Mouse (Mus musculus) neural tube, embryonic 10.5 days (tissue): ENCODE measurements around the gene Brd1.
"Not testable (repeated sequence)": the region's sequence is repeated elsewhere in the genome, so short reads cannot be mapped to it uniquely, and the experiment has no call there.

ENCODE experiments used
- DNase-seq: peaks from one replicate; pipeline ENCODE4 v3.0.0-alpha.2; 2017; ENCODE audit warnings: low spot score; ENCODE audit errors: extremely low spot score

The Brd1 gene

DNA sequence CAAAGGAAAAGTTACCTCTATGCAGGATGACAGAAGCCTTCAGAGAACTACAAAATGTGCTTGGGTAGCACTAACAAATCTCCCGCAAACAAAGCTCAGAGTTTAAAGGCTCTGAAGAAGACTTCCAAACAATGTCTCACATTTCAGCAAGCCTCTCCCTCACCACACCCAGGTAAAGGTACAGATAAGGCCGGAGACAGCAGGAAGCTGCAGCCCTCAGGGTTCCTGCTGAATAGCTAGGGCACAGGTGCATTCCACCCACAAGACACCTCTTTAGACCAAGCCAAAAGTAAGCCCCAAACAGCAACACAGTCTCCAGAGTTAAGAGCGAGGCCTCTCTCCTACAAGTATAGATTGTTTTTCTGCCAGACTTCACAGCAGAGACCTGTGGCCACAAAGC lies 3.3 kb downstream of the Brd1 start:
- DNase-seq, result no peak

DNA sequence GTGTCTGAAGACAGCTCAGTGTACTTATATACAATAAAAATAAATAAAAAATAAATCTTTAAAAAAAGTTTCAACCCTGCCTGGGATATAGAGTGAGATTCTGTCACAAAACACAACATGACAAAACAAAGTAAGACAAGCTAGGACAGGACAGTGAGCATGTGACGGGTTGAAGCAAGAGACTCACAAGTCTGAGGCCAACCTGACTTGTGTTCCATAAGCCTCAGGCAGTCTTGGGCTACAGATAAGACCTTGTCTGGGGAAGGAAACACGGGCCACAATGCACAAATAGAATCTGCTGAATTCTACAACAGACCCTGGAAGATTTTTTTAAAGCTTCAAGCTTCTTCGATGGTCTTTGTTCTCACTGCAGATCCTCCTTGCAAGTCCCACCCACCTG lies 6.8 kb downstream of the Brd1 start:
- DNase-seq, result no peak

DNA sequence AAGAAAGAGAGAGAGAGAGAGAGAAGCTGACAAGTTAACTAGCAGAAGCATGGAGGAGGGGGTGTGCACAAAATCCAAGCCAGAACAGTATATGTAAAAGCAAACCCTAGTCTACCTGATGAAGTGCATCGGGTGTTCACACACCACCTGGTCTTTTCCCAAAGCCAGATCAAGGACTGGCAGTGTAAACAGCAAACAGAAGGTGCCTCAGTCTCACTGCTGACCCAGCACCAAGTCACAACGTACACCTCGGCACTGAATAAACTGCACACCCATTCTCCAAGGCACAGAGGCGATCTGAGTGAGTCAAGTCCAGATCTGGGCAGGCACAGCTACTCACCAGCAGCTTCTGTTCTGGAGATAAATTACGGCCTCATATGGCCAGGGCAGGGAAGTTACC lies 9.0 kb downstream of the Brd1 start:
- no peak for DNase-seq

DNA sequence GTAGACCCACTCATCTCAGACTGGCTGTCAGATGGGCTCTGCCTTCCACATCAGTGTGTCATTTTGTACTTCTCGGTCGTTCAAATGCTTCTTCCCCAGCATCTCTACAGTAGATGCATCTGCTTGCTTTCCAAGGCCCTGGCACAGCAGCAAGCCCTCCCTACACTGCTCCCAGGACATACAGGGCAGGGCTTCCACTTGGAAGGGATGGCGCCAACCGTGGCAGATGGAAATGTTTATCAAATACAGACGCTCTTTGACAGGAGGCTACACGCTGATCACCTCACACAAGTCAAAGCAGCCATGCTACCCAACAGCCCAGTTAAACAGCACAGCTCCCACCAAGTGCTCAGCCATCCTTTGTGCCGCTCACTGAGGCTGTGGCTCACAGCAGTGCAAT lies 9.7 kb downstream of the Brd1 start:
- no peak for DNase-seq

DNA sequence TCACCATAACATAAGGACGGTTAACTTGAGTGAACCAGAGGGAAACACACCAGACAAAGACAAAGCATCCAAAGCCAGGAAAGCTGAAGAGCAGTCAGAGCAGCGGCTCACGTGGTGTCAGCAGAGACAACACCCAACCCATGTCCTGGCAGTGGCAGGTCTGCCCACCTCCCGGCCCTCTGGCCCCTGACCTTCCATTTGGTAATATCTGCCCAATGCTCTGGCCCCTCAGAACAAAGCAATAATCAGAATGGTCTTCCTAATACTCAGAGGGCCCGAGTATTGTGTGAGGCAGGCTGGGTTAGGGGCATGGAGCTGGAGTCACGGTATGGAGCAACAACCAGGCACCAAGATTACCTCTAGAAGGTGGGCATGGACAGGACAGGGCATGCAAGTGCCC lies 10.8 kb downstream of the Brd1 start:
- DNase-seq, result no peak

DNA sequence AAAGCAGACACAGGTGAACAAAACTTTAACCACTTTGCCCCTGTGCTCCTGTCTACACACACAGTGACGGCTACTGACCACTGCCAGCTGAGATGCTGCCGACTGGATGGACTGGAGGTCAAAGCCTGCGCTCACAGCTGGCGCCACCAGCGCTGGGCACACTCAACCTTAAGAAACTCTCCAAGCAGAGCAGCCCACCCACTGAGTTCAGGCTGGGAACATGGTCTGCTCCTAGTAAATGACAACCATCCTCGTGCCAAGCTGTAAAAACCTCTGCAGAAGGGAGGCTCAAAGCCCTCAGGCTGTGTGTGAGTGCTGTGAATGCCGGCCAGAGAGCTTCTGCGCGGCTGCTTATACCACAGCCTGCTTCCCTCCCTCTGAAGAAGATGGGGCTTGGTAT lies 16.8 kb downstream of the Brd1 start:
- DNase-seq, result no peak

DNA sequence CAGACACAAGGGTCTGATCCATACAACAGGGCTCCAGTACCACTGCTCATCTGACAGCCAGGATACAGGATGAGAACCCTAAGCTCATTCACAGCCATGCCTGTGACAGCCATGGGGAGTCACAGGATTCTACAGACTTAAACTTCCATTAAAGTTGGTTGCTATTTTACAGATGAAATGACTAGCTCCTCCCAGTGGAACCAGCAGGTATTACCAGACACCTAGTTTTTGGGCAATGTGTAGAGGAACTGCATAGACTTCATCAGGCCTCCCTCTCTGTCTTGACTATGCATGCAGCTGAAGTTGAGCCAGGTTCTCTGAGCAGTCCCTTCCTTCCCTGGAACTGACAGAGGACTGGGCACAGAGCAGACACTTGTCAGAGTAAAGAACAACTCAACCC lies 17.7 kb downstream of the Brd1 start:
- no peak for DNase-seq

DNA sequence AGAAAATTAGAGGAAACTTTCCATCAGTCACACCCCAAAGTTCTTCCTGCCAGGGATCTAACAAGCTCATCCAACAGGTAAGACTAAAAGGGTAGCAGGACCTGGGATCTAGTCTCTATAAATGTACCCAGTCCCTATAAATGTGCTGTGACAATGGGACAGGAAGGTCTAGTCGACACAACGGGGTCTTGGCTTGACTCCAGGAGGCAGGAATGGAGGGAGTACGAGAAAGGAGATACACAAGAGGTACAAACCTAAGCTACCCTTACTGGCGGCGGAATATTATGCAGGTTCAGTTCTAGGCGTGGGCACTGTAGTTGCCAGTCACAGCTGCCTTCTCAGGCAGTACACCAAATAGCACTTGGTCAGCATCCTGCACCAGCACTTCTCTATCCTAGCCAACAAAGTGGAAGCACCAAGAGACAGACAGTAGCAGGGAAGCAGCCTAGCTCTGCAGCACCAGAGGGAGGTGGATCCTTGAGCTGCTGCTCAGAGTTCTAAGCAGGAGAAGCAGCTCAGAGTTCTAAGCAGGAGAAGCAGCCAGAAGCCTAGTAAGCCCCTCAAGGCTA lies 19.9 kb downstream of the Brd1 start:
- DNase-seq, result no peak

DNA sequence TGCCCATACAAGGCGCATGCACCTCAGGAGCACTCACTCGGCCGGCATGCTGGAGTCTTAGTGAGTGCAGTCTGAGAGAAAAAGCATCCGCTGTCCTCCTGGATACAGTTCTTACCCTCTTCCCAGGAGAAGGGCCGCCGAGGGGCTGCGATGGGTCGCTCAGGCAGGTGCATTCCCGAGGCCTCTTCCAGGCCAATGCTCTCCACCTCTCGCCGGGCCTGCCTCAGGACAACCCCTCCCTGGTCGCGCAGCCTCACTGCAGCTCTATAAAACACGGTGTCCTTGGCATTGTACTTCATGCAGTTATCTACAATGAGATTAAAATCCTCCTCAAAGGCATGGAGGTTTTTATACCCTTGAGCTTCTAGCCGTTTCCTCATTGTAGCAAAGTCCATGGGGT lies 21.5 kb downstream of the Brd1 start:
- DNase-seq, result no peak

DNA sequence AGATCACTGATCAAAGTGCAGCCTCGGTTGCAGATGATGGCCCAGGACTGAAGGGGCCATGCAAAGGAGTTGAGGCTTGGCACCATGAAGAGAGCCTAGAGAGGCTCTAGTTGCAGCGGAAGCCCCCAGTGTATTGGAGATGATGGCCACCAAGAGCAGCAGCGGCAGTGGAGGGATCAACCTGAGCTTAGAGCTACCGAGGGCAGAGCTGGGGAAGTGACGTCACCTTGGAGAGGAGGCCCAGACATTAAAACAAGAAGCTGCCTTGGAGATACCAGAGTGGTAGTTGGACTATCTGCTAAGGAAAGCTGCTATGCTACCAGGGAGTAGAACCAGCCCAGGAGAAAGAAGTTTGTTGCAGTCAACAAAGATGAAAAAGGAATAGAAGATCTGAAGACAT lies 24.2 kb downstream of the Brd1 start:
- DNase-seq, result no peak

DNA sequence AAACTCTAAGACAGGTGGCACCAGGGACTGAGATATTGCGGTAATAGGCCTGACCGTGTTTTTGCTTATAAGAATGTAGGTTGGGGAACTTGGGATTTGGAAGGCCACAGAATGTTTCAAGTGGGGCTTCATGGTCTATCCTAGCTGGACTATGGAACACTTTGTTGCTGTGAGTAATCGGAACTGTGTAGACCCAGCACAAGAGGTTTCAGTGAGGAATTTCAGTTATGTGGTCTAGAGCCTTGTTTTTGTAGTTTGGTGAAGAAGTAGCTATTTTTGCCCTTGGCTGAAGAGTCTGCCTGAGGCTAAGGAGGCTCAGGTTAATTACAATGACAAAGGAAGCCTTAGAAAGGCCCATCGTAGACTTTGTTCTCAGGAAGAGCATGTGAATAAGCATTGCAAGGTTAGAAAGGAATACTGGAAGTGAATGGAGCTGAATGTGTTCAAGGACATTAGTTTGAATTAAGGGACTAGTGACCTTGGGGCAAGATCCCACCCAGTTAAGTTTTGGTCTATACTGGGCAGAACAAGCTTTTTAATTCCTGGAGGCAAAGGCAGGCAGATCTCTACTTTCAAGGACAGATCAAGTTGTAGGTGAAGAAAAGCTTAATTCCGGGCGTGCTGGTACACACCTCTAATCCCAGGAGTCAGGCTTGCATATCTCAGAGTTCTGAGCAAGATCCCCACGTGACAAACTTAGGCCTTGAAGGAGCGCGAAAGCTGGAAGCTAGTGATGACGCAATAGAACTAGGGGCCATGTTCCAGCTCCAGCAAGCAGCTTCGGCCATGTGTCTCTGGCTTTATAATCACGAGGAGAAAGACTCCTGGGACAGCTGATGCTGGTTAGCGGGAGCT lies 25.1 kb downstream of the Brd1 start:
- no peak for DNase-seq

DNA sequence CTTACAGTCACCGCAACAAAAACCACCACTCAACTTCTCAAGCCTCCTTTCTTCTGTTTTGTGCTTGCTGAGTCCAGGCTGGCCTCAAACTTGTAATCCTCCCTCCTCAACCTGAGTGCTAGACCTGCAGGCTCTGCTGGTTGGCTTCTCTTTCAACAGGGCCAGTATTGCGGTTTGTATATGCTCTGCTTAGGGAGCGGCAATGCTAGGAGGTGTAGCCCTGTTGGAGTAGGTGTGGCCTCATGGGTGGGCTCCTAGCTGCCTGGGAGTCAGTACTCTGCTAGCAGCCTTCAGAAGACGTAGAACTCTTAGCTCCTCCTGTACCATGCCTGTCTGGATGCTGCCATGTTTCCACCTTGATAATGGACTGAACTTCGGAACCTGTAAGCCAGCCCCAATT lies 25.8 kb downstream of the Brd1 start:
- no peak for DNase-seq

DNA sequence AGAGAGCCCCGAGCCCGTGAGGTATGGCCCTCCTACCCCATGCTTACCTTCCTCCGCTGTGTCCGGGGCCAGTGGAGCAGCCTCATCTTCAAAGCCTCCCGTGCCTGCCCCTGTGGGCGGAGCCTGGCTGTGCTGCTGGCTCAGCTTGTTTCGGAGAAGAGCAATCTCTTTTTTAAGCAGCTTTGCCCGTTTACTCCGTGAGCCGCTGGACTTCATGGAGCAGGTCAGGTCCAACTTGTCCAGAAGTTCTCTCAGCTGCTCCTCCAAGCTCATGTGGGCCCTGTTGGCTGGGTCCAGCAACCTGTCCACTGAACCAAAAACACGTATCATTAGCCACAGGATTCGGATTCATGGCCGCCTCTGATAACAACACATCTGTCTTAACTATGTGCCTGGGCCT lies 27.0 kb downstream of the Brd1 start:
- DNase-seq, result not testable (repeated sequence)

DNA sequence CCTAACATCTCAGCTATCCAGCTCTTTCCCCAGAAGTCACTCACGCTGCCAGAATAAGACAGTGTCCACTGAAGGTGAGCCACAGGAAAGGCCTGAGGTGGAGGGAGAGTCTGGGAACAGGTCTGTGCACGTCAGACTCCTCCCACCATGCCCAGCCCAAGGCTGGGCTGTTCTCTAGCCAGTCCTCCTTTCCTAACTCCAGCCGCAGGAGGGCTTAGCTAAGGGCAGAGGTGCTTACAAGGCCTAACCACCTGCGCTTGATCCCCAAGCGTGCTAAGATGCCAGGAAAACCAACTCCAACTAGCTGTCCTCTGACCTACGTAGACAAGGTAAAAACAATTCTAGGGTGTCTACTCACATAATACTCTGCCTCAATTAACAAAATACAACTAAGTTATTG lies 27.7 kb downstream of the Brd1 start:
- no peak for DNase-seq

DNA sequence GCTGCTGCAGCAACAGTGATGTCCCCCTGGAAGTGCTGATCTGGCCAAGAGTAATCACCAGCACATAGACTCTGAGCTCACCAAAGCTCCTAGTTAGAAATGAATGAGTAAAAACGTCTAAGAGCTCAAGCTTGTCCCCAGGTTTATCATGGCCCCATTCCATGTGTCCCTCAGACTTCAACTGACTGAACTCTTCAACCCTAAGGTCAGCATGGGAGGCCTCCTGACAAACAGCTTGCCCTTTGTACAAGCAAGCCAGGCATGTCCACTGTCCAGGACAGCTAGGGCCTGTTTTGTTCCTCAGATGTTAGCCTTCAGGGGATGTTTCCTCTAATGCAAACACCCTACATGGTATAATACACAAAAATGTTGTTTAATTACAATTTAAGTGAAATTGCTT lies 29.7 kb downstream of the Brd1 start:
- no peak for DNase-seq

DNA sequence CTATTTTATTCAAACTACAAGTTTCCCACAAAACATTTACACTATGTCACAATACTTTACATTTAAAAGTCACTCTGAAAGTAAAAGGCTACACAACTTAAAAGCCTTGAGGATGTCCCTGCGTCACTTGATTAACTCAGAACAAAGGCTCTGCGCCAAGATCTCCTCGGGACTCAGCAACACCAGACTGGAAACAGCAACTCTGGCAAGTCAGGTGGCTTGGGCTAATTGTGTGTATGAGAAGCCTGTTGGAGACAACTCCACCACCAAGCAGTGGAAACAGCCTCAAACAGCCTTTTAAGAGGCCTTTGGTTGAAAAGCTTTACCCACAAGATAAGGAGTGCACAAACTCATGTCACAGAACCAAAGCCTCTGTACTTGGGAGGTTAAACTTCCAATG lies 31.5 kb downstream of the Brd1 start:
- DNase-seq, result no peak

DNA sequence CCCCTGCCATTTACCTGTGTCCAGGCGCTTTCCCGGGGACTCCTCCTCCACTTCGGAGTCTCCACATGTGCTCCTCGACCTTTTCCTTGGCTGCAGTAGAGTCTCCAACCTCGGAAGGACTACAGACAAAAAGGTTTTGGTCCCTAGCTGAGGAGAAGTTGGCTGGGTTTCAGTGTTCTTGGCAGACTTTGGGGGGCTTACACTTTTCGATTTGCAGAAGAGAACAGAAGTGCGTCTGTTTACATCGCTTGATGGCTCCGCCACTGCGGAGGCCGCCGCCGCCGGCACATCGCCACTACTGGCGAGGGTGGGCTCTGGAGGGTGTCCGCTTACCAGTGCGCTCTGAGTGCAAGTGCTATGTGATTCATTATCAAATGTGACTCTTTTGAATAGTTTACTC lies 33.3 kb downstream of the Brd1 start:
- DNase-seq, result no peak

DNA sequence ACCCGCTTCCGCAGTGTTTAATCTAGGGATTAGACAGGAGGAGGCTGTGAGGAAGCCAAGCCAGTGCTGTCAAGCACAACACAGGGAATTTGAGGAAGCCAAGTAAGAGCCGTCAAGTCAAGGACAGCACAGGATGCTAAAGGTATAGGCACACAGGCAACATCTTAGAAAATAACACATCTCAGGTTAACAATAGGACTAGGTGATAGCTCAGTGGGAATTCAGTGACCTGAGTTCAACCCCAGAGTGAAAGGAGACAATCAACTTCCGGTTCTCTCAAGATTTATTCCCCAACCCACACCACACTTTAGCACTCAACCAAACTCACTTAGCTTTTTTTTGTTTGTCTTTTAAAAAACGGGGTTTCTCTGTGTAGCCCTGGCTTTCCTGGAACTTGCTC lies 34.5 kb downstream of the Brd1 start:
- no peak for DNase-seq

DNA sequence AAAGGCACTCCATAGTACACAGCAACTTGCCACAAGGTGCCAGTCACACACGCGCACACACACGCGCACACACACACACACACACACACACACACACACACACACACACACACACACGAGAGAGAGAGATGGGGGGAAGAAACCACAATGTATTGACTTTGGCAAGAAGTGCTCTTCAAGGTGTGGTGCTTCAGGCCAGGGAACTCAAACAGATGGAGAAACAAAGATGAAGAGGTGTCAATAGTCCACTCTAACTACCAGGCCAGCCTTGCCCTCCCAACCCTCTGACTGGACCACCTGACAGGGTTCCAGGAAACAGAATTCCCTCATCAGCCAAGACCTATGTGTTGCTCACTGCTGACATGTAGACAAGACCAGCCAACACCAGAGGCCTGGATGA lies 36.4 kb downstream of the Brd1 start:
- DNase-seq, result no peak

DNA sequence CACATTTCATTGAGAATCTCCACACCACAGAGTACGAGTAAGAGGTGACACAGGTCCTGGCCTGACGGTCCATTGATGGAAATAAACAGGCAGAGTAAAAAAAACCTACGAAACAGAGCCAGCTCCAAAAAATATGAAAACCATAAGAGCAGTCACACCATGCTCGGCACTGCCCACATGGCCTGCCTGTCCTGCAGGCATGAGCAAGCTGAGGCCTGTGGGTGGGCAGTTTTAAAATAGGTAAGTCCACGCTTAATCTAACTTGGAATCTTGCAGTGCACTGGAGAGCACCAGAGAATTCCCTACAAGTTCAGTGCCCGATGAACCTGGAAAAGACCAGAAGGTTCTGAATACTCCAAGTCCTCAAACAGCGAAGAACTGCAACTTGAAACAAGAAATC lies 38.0 kb downstream of the Brd1 start:
- DNase-seq, result no peak

DNA sequence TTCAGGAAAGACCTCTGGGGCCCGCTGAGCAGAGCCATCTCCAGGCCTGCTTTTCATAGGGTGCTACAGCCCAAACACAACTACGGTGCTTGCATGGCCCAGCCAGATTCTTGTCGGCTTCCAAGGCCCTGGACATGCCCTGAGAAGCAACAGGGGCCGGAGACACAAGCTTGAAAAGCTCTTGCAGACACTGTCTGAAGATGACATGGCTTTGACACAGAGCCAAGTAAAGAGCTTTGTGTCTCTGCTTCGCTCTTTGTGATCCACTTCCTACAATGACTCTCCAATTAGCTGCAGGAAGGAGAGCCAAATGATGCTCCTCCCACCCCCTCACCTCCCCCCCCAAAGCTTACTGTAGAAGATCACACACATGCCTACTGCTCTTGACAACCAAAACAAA lies 40.0 kb downstream of the Brd1 start:
- no peak for DNase-seq

DNA sequence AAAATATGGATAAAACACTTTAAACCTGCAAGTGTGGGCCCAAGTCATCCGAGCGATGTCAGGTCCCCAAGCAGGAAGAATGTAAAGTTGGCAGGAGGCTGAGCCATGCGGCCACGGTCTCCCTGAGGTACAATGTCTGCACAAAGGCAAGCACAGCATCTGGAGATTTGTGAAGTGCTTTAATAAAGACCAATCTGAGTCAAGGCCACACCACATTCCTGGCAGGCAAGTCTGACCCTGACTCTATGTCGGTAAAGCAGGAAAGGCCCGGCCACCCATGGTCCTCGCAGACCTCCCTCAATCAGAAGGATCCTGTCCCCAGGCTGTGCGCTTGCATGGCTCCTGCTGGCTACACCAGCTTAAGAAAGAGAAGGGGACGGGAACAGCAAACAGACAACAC lies 41.3 kb downstream of the Brd1 start:
- no peak for DNase-seq

DNA sequence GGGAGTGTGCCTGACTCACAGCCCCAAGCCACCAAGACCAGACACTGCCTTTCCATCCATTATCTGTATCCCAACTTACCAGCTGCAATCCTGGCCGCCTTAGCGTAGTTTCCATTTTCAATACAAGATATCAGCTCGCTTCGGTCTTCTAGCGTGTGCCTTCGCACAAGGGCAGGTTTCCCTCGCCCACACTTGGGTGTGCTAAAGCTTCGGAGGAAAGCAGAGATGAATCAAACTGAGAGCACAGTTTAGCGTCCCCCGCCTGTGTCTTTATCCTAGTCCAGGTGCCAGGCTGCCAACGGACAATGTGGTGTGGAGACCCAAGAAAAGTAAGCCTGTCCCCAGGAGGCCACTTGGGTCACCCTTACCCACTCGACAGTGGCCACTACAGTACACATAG lies 42.9 kb downstream of the Brd1 start:
- no peak for DNase-seq
